Mouse (Mus musculus) skeletal muscle tissue, adult 2 months (tissue): ENCODE results near the gene Gatc.
A peak's percentile ranks its signal among the peaks of the same experiment; 100 is the strongest.
"Not testable (repeated sequence)": the region's sequence is repeated elsewhere in the genome, so short reads cannot be mapped to it uniquely, and the experiment has no call there.

ENCODE experiments used
- DNase-seq: peaks from one replicate; pipeline ENCODE4 v3.0.0-alpha.2; 2012; ENCODE audit warnings: low read depth, low spot score

The Gatc gene

GRCm38 (mm10) chr5:115330955-115331354 is 10.0 kb downstream of the Gatc start:
- no peak for DNase-seq

- no peak for DNase-seq
Measured at GRCm38 (mm10) chr5:115327610-115328548, 13.1 kb downstream of the Gatc start.

GRCm38 (mm10) chr5:115326875-115327609 is 13.9 kb downstream of the Gatc start, which contains the start of gene Srsf9:
Srsf9 (plus strand) TSS chr5:115327177.
- peak; percentile 92 for DNase-seq

GRCm38 (mm10) chr5:115326256-115326831 is 14.6 kb downstream of the Gatc start:
- DNase-seq, result no peak

- DNase-seq, result peak; percentile 62
Measured at GRCm38 (mm10) chr5:115319004-115319940, 21.7 kb downstream of the Gatc start.

GRCm38 (mm10) chr5:115317645-115318328 is 23.2 kb downstream of the Gatc start:
- DNase-seq, result no peak

GRCm38 (mm10) chr5:115316968-115317644 is 23.9 kb downstream of the Gatc start:
- no peak for DNase-seq

GRCm38 (mm10) chr5:115313668-115313943 is 27.4 kb downstream of the Gatc start:
- no peak for DNase-seq

GRCm38 (mm10) chr5:115312816-115313667 is 27.9 kb downstream of the Gatc start:
- DNase-seq, result no peak

- DNase-seq, result no peak
Measured at GRCm38 (mm10) chr5:115312354-115312753, 28.6 kb downstream of the Gatc start.

GRCm38 (mm10) chr5:115302190-115302589 is 38.8 kb downstream of the Gatc start:
- DNase-seq, result not testable (repeated sequence)

GRCm38 (mm10) chr5:115301615-115302014 is 39.4 kb downstream of the Gatc start:
- no peak for DNase-seq

- DNase-seq, result peak; percentile 96
Measured at GRCm38 (mm10) chr5:115300792-115301614, 40.0 kb downstream of the Gatc start, which contains the start of gene Dynll1. Dynll1 (minus strand) TSS chr5:115300999.

GRCm38 (mm10) chr5:115300035-115300744 is 40.8 kb downstream of the Gatc start:
- DNase-seq, result peak; percentile 65

GRCm38 (mm10) chr5:115296347-115296746 is 44.6 kb downstream of the Gatc start:
- no peak for DNase-seq

GRCm38 (mm10) chr5:115294173-115294572 is 46.8 kb downstream of the Gatc start:
- DNase-seq, result no peak

- no peak for DNase-seq
Measured at GRCm38 (mm10) chr5:115284735-115285134, 56.2 kb downstream of the Gatc start.
